Mouse (Mus musculus) heart, embryonic 11.5 days (tissue): ENCODE measurements around the gene Plpp3. TPM values are rescaled to one million over a fixed set of nuclear protein-coding genes. Genes with fewer than 3 reads are reported as not detected.

Experiments used
- ATAC-seq: fragments of 200-750 bp; cut with Nextera tagmentation; replicated peaks from 2 replicates; pipeline ENCODE4 v1.8.0; 2017; ENCODE audit warnings: moderate library complexity; ENCODE audit not compliant: insufficient number of reproducible peaks, low FRiP score, low TSS enrichment
- H3K27ac ChIP-seq: fragments of 300-500 bp; sonication (generic); 2 replicates; pipeline ENCODE4 v1.5.1; 2014; ENCODE audit warnings: mild to moderate bottlenecking, low read depth, low read length
- H3K27me3 ChIP-seq: fragments of 300-500 bp; sonication (generic); 2 replicates; pipeline ENCODE4 v1.6.1; 2014; ENCODE audit warnings: mild to moderate bottlenecking, low read length, mixed read lengths; ENCODE audit not compliant: control insufficient read depth, insufficient read depth
- H3K36me3 ChIP-seq: fragments of 300-500 bp; sonication (generic); 2 replicates; pipeline ENCODE4 v1.6.1; 2014; ENCODE audit warnings: mild to moderate bottlenecking, low read length, moderate library complexity, mixed read lengths; ENCODE audit not compliant: control insufficient read depth, insufficient read depth
- H3K4me1 ChIP-seq: fragments of 300-500 bp; sonication (generic); 2 replicates; pipeline ENCODE4 v1.6.1; 2014; ENCODE audit warnings: low read length; ENCODE audit not compliant: control insufficient read depth, insufficient read depth
- H3K4me2 ChIP-seq: fragments of 300-500 bp; sonication (generic); 2 replicates; pipeline ENCODE4 v1.6.1; 2014; ENCODE audit warnings: mild to moderate bottlenecking, moderate library complexity
- H3K4me3 ChIP-seq: fragments of 300-500 bp; sonication (generic); 2 replicates; pipeline ENCODE4 v1.5.1; 2014; ENCODE audit warnings: low read depth, low read length
- H3K9ac ChIP-seq: fragments of 300-500 bp; sonication (generic); 2 replicates; pipeline ENCODE4 v1.6.1; 2014; ENCODE audit warnings: mild to moderate bottlenecking, low read depth, low read length, moderate library complexity
- H3K9me3 ChIP-seq: fragments of 300-500 bp; sonication (generic); replicated peaks from 2 replicates; pipeline ENCODE4 v1.6.1; 2016; ENCODE audit warnings: low read length; ENCODE audit not compliant: control insufficient read depth
- WGBS: fragments of 180-500 bp; shearing (Covaris S2); extraction: QIAGEN DNeasy Blood & Tissue Kit; methylation state at CpG from one replicate; pipeline ENCODE4 v1.1.7; 2014; ENCODE audit not compliant: insufficient replicate concordance; 5-methylcytosine and 5-hydroxymethylcytosine counted together
- polyA plus RNA-seq: library from polyadenylated mRNA; unstranded; fragments of >200 nt; fragmentation: Nextera tagmentation; extraction: Ambion mirVana; gene quantifications from 2 replicates; pipeline ENCODE4 v1.2.1, GENCODE M21; 2014

Gene Plpp3
- polyA plus RNA-seq, 1 experiment from 2014 or later = 23.8 TPM

DNA sequence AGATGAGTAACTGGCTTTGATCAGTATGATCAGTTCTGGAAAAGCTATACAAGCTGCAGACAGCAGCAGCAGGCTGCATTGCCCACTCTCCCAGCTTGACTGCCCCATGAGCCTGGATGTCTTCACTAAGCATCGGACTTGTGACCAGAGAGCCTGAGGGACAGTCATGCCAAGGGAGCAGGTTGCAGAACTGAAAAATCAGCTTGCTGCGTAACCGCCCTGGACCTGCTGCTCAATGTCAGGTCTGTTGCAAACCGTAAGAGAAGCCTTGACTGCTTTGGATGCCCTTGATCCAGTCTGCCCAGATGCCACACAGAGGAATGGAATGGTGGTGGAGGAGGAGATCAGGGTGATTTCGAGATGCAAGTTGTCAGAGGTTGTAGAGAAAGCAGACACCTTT is 41.5 kb downstream of the Plpp3 start:
- Histone ChIP-seq H3K9ac (no peak overlapping the region), H3K27me3 (no peaks in the 10 kb centered on the region), H3K36me3 (0 out of 2 replicates have a peak, but pooled peaks cover 2% of the 10 kb centered on the region), H3K4me2 (no peak overlapping the region), H3K4me3 (no peak overlapping the region), H3K9me3 (no peaks in the 10 kb centered on the region), H3K4me1 (no peaks in the 10 kb centered on the region), H3K27ac (no peak overlapping the region)
- ATAC-seq = no peak
- 88% methylated on average over 5 of the region's 5 CpGs for WGBS

DNA sequence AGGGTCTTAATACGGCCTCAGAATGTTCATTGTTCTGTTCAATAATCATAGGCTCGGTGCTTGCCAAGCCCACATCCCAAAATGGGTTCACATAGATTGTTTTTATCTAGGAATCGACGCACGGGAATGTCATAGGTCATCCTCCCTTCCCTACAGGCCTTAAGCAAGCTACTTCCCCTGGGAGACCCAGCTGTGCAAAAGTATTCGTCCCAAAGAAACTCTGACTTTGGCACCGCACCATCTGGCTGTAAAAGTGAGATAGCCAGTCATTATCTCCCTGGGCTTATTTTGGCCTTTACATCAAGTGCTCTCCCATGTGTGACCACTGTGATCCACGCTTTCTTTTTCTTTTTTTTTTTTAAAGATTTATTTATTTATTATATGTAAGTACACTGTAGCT is 42.2 kb downstream of the Plpp3 start:
- Histone ChIP-seq H3K9ac (no peak overlapping the region), H3K4me1 (peaks cover 3% of the 10 kb centered on the region; the same call in 1 of the 2 replicates), H3K9me3 (no peaks in the 10 kb centered on the region), H3K27me3 (no peaks in the 10 kb centered on the region), H3K4me3 (no peak overlapping the region), H3K27ac (no peak overlapping the region), H3K4me2 (no peak overlapping the region), H3K36me3 (0 out of 2 replicates have a peak, but pooled peaks cover 2% of the 10 kb centered on the region)
- 70% methylated on average over 8 of the region's 8 CpGs for WGBS
- ATAC-seq = no peak

DNA sequence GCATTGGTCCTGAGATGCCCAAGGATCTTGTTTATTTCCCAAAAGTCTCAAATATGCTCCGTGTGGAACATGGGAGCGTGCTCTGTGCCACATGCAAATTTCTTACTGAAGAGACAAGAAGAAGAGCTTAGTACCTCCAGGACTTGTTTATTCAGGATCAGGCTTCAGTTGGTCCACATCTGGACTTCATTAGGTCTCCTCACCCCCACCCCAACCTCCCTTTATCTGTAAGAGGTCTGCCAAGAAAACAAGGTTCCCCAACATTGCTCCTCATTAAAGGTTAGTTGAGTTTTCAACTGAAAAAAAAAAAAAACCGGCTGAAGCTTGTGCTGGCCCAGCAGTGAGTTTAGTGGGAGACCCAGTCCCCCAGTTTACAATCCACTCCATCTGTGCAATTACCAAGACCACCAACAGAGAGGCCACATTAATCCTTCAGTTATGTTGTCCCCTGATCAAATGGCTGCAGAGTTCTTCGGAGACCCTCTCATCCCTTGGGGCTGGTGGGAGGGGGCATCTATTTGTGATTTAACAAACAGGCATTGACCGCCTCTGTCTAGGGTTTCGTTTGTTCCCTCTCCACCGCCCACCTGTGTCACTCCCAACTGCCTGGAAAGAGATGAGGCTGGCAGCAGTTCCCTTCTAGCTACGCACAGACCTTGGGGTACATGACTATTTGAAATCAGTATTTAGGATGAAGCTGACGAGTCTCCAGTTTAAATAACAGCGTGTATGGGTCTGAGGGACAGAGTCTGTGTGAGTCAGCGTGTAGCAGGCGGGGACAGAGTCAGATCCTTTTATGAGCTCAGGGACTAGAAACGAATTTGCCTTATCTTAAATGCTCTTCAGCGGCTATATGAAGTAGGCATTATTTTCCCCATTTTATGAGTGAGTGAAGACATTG is 43.7 kb downstream of the Plpp3 start:
- Histone ChIP-seq H3K4me2 (no peak overlapping the region), H3K27ac (no peak overlapping the region)

DNA sequence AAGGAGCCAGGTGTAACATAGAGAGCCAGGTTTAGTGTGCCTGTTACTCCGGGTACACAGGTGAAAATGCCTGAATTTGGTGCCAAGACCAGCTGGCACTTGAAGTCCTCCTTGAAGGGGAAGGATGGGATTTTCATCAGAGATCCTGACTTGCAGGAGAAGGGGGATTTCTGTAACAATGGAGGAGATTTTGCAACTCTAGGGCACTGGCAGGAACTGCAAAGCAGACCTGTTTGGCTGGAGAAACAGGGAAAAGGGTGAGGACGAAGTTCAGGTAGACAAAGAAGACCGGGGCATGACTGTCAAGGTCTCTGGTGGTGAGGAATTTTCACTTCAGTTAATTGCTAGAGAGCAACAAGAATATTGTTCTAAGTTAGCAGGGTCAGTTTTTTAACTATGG is 45.3 kb downstream of the Plpp3 start:
- Histone ChIP-seq H3K27me3 (no peaks in the 10 kb centered on the region), H3K4me3 (no peak overlapping the region), H3K4me1 (peaks cover 23% of the 10 kb centered on the region), H3K9me3 (no peaks in the 10 kb centered on the region), H3K27ac (no peak overlapping the region), H3K36me3 (no peaks in the 10 kb centered on the region), H3K4me2 (no peak overlapping the region), H3K9ac (no peak overlapping the region)
- ATAC-seq = no peak
- whole genome bisulfite sequencing = 83% methylated on average over 3 of the region's 3 CpGs

More for the DNA sequence above, 43.7 kb downstream of the Plpp3 start:
- H3K4me3 ChIP-seq = no peak overlapping the region
- peaks cover 15% of the 10 kb centered on the region for H3K4me1 ChIP-seq
- H3K36me3 ChIP-seq = no peaks in the 10 kb centered on the region
- no peak for ATAC-seq
- no peaks in the 10 kb centered on the region for H3K9me3 ChIP-seq
- H3K9ac ChIP-seq = no peak overlapping the region
- no peaks in the 10 kb centered on the region for H3K27me3 ChIP-seq
- 50% methylated on average over 14 of the region's 14 CpGs for WGBS

DNA sequence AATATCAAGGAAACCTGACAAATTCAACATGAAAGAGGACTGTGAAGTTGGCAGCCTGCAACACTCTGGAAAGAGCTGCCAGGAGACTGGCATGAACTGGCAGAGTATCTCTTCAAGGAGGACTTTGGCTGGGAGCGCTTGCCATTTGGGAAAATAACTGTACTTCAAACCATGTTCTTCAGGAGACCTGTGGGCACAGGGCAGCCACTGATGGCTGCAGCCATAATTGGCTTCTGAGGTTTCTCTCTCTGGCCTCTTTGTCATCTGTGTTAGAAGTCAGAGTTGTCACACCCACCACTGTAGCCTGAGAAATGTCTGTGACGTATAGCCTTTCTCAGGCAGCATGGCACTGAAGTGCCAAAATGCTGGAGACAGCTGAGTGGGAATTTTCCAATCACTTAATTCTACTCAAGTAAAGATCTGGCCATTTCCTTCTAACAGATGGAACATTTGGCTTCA is 46.2 kb downstream of the Plpp3 start:
- no peaks in the 10 kb centered on the region for H3K36me3 ChIP-seq
- H3K27me3 ChIP-seq = no peaks in the 10 kb centered on the region
- no peak overlapping the region for H3K4me2 ChIP-seq
- WGBS = 77% methylated on average over 2 of the region's 2 CpGs
- no peak overlapping the region for H3K27ac ChIP-seq
- no peak for ATAC-seq
- H3K4me1 ChIP-seq = peaks cover 23% of the 10 kb centered on the region
- no peaks in the 10 kb centered on the region for H3K9me3 ChIP-seq
- no peak overlapping the region for H3K9ac ChIP-seq
- no peak overlapping the region for H3K4me3 ChIP-seq

DNA sequence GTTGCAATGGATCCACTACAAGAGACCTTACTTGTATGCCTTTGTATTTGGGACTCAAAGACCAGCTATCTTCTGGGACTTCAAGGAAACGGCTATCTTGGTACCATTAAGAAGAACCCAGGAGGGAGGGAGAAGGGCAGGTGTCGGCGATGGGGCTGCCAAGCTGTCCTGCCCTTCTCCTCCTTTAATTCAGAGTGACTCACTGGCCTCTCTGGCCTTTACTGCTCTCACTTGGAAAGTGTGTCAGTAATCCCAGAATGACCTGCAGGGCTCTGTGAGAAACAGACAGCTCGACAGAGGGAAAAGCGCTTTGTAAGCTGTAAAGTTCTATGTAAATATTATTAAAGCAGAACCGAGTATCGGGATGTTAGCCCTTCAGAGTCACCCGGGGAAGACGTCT is 46.9 kb downstream of the Plpp3 start:
- peaks cover 23% of the 10 kb centered on the region for H3K4me1 ChIP-seq

DNA sequence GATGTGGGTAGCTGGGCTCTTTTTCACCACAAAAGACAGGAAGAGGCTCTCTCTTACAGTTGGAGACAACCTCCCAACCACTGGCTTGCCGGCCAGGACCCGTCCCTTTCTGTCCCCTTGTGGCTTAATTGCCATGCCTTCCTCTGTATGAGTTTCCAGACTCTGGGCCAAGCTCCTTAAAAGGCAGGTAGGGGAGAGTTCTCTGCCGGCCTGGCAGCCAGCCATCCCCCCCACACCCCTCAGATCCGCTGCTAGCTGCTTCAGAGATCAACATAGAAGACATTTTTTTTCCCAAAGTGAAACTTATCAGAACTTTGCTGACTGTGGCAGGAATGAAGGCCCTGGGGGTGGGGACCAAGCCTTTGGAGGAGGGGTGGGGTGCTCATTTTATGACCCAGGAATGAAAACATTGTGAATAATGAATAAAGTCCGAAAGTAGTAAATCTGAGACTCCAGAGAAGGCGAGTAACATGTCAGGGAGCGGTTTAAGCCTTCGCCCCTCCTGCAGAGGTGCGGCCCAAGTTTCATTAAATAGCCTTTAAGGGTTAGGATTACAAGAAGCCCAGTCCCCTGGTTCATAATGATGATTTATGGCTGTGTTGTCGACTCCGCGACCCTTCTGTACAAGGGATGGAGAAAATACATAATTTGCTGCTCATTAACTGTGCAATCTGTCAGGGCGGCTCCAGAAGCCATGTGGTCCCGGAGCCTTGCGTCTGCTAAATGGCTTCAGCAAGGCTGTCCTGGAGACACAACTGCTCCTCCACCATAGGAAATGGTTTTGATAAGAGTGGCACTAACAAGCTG is 48.1 kb downstream of the Plpp3 start:
- H3K36me3 ChIP-seq = 0 out of 2 replicates have a peak, but pooled peaks cover 2% of the 10 kb centered on the region
- no peak overlapping the region for H3K9ac ChIP-seq

More for the DNA sequence above, 46.9 kb downstream of the Plpp3 start:
- Histone ChIP-seq H3K9ac (no peak overlapping the region), H3K27me3 (no peaks in the 10 kb centered on the region), H3K9me3 (no peaks in the 10 kb centered on the region), H3K36me3 (0 out of 2 replicates have a peak, but pooled peaks cover 2% of the 10 kb centered on the region), H3K27ac (no peak overlapping the region), H3K4me3 (no peak overlapping the region), H3K4me2 (no peak overlapping the region)
- no peak for ATAC-seq
- WGBS = 56% methylated on average over 9 of the region's 9 CpGs

DNA sequence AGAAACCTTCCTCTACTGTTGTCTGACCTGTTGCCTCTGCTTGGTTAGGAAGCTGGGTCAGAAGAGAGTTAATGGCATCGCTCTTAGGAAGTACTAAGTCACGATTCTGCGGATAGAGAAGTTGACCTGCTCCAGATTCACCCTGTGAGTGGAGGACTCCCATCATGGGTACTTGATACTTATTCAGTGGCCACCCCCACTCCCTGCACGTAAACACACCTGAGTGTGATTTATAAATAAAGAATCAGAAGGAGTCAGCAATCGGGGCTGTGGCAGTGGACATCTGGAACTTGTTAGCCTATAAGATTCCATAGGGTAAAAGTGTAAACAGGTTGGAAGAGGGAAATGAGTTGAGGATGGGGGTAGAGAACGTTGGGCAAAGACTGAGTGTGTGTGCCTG is 49.0 kb downstream of the Plpp3 start:
- 62% methylated on average over 6 of the region's 6 CpGs for WGBS
- Histone ChIP-seq H3K27ac (no peak overlapping the region), H3K36me3 (0 out of 2 replicates have a peak, but pooled peaks cover 2% of the 10 kb centered on the region), H3K4me1 (peaks cover 23% of the 10 kb centered on the region), H3K9ac (no peak overlapping the region), H3K4me3 (no peak overlapping the region), H3K27me3 (no peaks in the 10 kb centered on the region), H3K4me2 (no peak overlapping the region), H3K9me3 (no peaks in the 10 kb centered on the region)
- no peak for ATAC-seq

More for the DNA sequence above, 48.1 kb downstream of the Plpp3 start:
- Histone ChIP-seq H3K9me3 (no peaks in the 10 kb centered on the region), H3K27ac (peak overlapping the region; percentile 51), H3K4me3 (no peak overlapping the region), H3K4me1 (peaks cover 23% of the 10 kb centered on the region), H3K4me2 (0 out of 2 replicates have a peak overlapping the region, but pooled peaks have one; percentile 2), H3K27me3 (no peaks in the 10 kb centered on the region)
- ATAC-seq = no peak
- WGBS = 52% methylated on average over 15 of the region's 15 CpGs
